Mouse (Mus musculus): ENCODE data around the gene Zfp462. TPM values are rescaled to one million over a fixed set of nuclear protein-coding genes. Genes with fewer than 3 reads are reported as not detected.

Zfp462 gene
- polyA plus RNA-seq, 1 experiment from 2014 or later = 3.6 TPM

- H3K9ac ChIP-seq = no peak overlapping the region
- no peak overlapping the region for H3K4me3 ChIP-seq
- no peaks in the 10 kb centered on the region for H3K9me3 ChIP-seq
- no peaks in the 10 kb centered on the region for H3K4me1 ChIP-seq
- no peak for ATAC-seq (ENCODE audit: borderline replicate concordance, extremely low read depth, low FRiP score, low TSS enrichment)
- peaks cover 23% of the 10 kb centered on the region for H3K36me3 ChIP-seq
- H3K27me3 ChIP-seq = no peaks in the 10 kb centered on the region
- H3K27ac ChIP-seq = no peak overlapping the region
- 85% methylated on average over 5 of the region's 5 CpGs for WGBS
- no peak overlapping the region for H3K4me2 ChIP-seq
Observed at GRCm38 (mm10) chr4:55058901-55059300, 114.1 kb downstream of the Zfp462 start.

- Histone ChIP-seq H3K4me3 (no peak overlapping the region), H3K9me3 (no peaks in the 10 kb centered on the region), H3K27ac (no peak overlapping the region), H3K4me1 (no peaks in the 10 kb centered on the region), H3K36me3 (peaks cover 18% of the 10 kb centered on the region), H3K27me3 (no peaks in the 10 kb centered on the region), H3K4me2 (no peak overlapping the region), H3K9ac (no peak overlapping the region)
- 62% methylated on average over 17 of the region's 17 CpGs for WGBS
- no peak for ATAC-seq (ENCODE audit: borderline replicate concordance, extremely low read depth, low FRiP score, low TSS enrichment)
Observed at GRCm38 (mm10) chr4:55066341-55067170, 121.7 kb downstream of the Zfp462 start.

- no peaks in the 10 kb centered on the region for H3K27me3 ChIP-seq
- no peak overlapping the region for H3K4me3 ChIP-seq
- no peak for ATAC-seq (ENCODE audit: borderline replicate concordance, extremely low read depth, low FRiP score, low TSS enrichment)
- peaks cover 24% of the 10 kb centered on the region for H3K36me3 ChIP-seq
- WGBS = 91% methylated on average over 5 of the region's 5 CpGs
- no peaks in the 10 kb centered on the region for H3K9me3 ChIP-seq
- no peak overlapping the region for H3K9ac ChIP-seq
- H3K4me1 ChIP-seq = peaks cover 3% of the 10 kb centered on the region; the same call in 1 of the 2 replicates
- no peak overlapping the region for H3K27ac ChIP-seq
- H3K4me2 ChIP-seq = no peak overlapping the region
Observed at GRCm38 (mm10) chr4:55071535-55071934, 126.7 kb downstream of the Zfp462 start.

GRCm38 (mm10) chr4:55077133-55077889 is 132.5 kb downstream of the Zfp462 start:
- H3K9me3 ChIP-seq = no peaks in the 10 kb centered on the region
- H3K9ac ChIP-seq = no peak overlapping the region
- no peak overlapping the region for H3K4me3 ChIP-seq
- no peaks in the 10 kb centered on the region for H3K27me3 ChIP-seq
- peak; percentile 40; the same call in 1 of the 2 replicates for ATAC-seq (ENCODE audit: borderline replicate concordance, extremely low read depth, low FRiP score, low TSS enrichment)
- peaks cover 29% of the 10 kb centered on the region for H3K36me3 ChIP-seq
- H3K27ac ChIP-seq = peak overlapping the region; percentile 74
- H3K4me1 ChIP-seq = peaks cover 24% of the 10 kb centered on the region
- WGBS = 57% methylated on average over 11 of the region's 11 CpGs
- H3K4me2 ChIP-seq = no peak overlapping the region; the same call in 1 of the 2 replicates

GRCm38 (mm10) chr4:55077902-55078716 is 133.3 kb downstream of the Zfp462 start:
- peak; percentile 90 for ATAC-seq (ENCODE audit: borderline replicate concordance, extremely low read depth, low FRiP score, low TSS enrichment)
- peak overlapping the region; percentile 74 for H3K27ac ChIP-seq
- H3K4me1 ChIP-seq = peaks cover 24% of the 10 kb centered on the region
- peaks cover 23% of the 10 kb centered on the region for H3K36me3 ChIP-seq
- WGBS = 36% methylated on average over 16 of the region's 16 CpGs
- H3K9me3 ChIP-seq = no peaks in the 10 kb centered on the region
- H3K4me2 ChIP-seq = no peak overlapping the region
- H3K27me3 ChIP-seq = no peaks in the 10 kb centered on the region
- H3K4me3 ChIP-seq = no peak overlapping the region
- no peak overlapping the region for H3K9ac ChIP-seq

- H3K4me2 ChIP-seq = no peak overlapping the region
- peaks cover 15% of the 10 kb centered on the region; the same call in 1 of the 2 replicates for H3K36me3 ChIP-seq
- H3K9me3 ChIP-seq = no peaks in the 10 kb centered on the region
- H3K27ac ChIP-seq = peak overlapping the region; percentile 73; the same call in 1 of the 2 replicates
- peaks cover 24% of the 10 kb centered on the region for H3K4me1 ChIP-seq
- 89% methylated on average over 9 of the region's 9 CpGs for WGBS
- no peak overlapping the region for H3K4me3 ChIP-seq
- H3K27me3 ChIP-seq = no peaks in the 10 kb centered on the region
- H3K9ac ChIP-seq = no peak overlapping the region
- no peak for ATAC-seq (ENCODE audit: borderline replicate concordance, extremely low read depth, low FRiP score, low TSS enrichment)
Observed at GRCm38 (mm10) chr4:55079056-55079455, 134.2 kb downstream of the Zfp462 start.

- 54% methylated on average over 6 of the region's 6 CpGs for WGBS
- H3K27ac ChIP-seq = no peak overlapping the region
- peak; percentile 49; the same call in 1 of the 2 replicates for ATAC-seq (ENCODE audit: borderline replicate concordance, extremely low read depth, low FRiP score, low TSS enrichment)
Observed at GRCm38 (mm10) chr4:55084080-55084688, 139.3 kb downstream of the Zfp462 start.

GRCm38 (mm10) chr4:55088153-55088552 is 143.3 kb downstream of the Zfp462 start:
- no peak for ATAC-seq (ENCODE audit: borderline replicate concordance, extremely low read depth, low FRiP score, low TSS enrichment)
- Histone ChIP-seq H3K4me2 (no peak overlapping the region), H3K9ac (no peak overlapping the region), H3K4me1 (peaks cover 4% of the 10 kb centered on the region; the same call in 1 of the 2 replicates), H3K4me3 (no peak overlapping the region), H3K27ac (no peak overlapping the region), H3K27me3 (no peaks in the 10 kb centered on the region), H3K9me3 (no peaks in the 10 kb centered on the region), H3K36me3 (no peaks in the 10 kb centered on the region)
- 82% methylated on average over 3 of the region's 3 CpGs for WGBS

More at GRCm38 (mm10) chr4:55084080-55084688, 139.3 kb downstream of the Zfp462 start:
- Histone ChIP-seq H3K9me3 (no peaks in the 10 kb centered on the region), H3K9ac (no peak overlapping the region), H3K4me2 (no peak overlapping the region), H3K4me1 (peaks cover 4% of the 10 kb centered on the region), H3K27me3 (no peaks in the 10 kb centered on the region), H3K36me3 (peaks cover 15% of the 10 kb centered on the region; the same call in 1 of the 2 replicates), H3K4me3 (no peak overlapping the region)

GRCm38 (mm10) chr4:55088922-55089321 is 144.1 kb downstream of the Zfp462 start:
- peaks cover 4% of the 10 kb centered on the region; the same call in 1 of the 2 replicates for H3K4me1 ChIP-seq
- H3K4me2 ChIP-seq = no peak overlapping the region
- H3K9me3 ChIP-seq = no peaks in the 10 kb centered on the region
- no peak for ATAC-seq (ENCODE audit: borderline replicate concordance, extremely low read depth, low FRiP score, low TSS enrichment)
- no peak overlapping the region for H3K9ac ChIP-seq
- no peak overlapping the region for H3K27ac ChIP-seq
- H3K4me3 ChIP-seq = no peak overlapping the region
- H3K36me3 ChIP-seq = no peaks in the 10 kb centered on the region
- WGBS = 39% methylated on average over 6 of the region's 6 CpGs
- H3K27me3 ChIP-seq = no peaks in the 10 kb centered on the region

GRCm38 (mm10) chr4:55097157-55097556 is 152.3 kb downstream of the Zfp462 start:
- Histone ChIP-seq H3K4me2 (no peak overlapping the region), H3K4me3 (no peak overlapping the region), H3K9me3 (no peaks in the 10 kb centered on the region), H3K9ac (no peak overlapping the region), H3K4me1 (no peaks in the 10 kb centered on the region), H3K36me3 (no peaks in the 10 kb centered on the region), H3K27me3 (no peaks in the 10 kb centered on the region), H3K27ac (no peak overlapping the region)
- no peak for ATAC-seq (ENCODE audit: borderline replicate concordance, extremely low read depth, low FRiP score, low TSS enrichment)
- WGBS = 45% methylated on average over 2 of the region's 2 CpGs

GRCm38 (mm10) chr4:55098366-55098765 is 153.5 kb downstream of the Zfp462 start:
- Histone ChIP-seq H3K4me3 (no peak overlapping the region), H3K4me2 (no peak overlapping the region), H3K36me3 (no peaks in the 10 kb centered on the region), H3K9ac (no peak overlapping the region), H3K4me1 (no peaks in the 10 kb centered on the region), H3K9me3 (no peaks in the 10 kb centered on the region), H3K27me3 (no peaks in the 10 kb centered on the region), H3K27ac (no peak overlapping the region)
- WGBS = 60% methylated on average over 6 of the region's 6 CpGs
- no peak for ATAC-seq (ENCODE audit: borderline replicate concordance, extremely low read depth, low FRiP score, low TSS enrichment)

All from lung, embryonic 15.5 days (tissue).